Mouse (Mus musculus): Measurements from ENCODE around the gene Cln6. TPM values are rescaled to one million over a fixed set of nuclear protein-coding genes. Genes with fewer than 3 reads are reported as not detected.

Cln6 gene
- polyA plus RNA-seq, 1 experiment = 91.1 TPM

- Histone ChIP-seq H3K36me3 (ENCODE audit: control insufficient read depth, insufficient read depth, low read length, poor library complexity, severe bottlenecking) (no peaks in the 10 kb centered on the region), H3K9ac (ENCODE audit: low read depth, poor library complexity, severe bottlenecking) (peak overlapping the region; percentile 60), H3K4me3 (ENCODE audit: low read depth, low read length) (peak overlapping the region; percentile 48), H3K4me1 (ENCODE audit: control insufficient read depth, insufficient read depth, low read length) (peaks cover 5% of the 10 kb centered on the region), H3K27ac (ENCODE audit: insufficient read depth, low read length) (peak overlapping the region; percentile 96), H3K27me3 (ENCODE audit: control insufficient read depth, insufficient read depth, low read length, poor library complexity, severe bottlenecking) (no peaks in the 10 kb centered on the region), H3K9me3 (replicated peaks; ENCODE audit: control insufficient read depth, insufficient read depth, low read length, poor library complexity, severe bottlenecking) (no peaks in the 10 kb centered on the region)
- no peak for TF ChIP-seq EP300 (IDR thresholded peaks at IDR 0.05; ENCODE audit: insufficient read depth, low read depth, low read length)
- TF ChIP-seq CTCF (IDR thresholded peaks at IDR 0.05; ENCODE audit: low read depth, low read length) = no peak
- TF ChIP-seq POLR2A (IDR thresholded peaks at IDR 0.05; ENCODE audit: insufficient read depth, low read length) = no peak
These were observed 12.1 kb upstream of the Cln6 start for GRCm38 (mm10) chr9:62826456-62826855.

- peak overlapping the region; percentile 96 for H3K27ac ChIP-seq (ENCODE audit: insufficient read depth, low read length)
- H3K4me1 ChIP-seq (ENCODE audit: control insufficient read depth, insufficient read depth, low read length) = peaks cover 5% of the 10 kb centered on the region
- H3K4me3 ChIP-seq (ENCODE audit: low read depth, low read length) = peak overlapping the region; percentile 60
- no peaks in the 10 kb centered on the region for H3K9me3 ChIP-seq (replicated peaks; ENCODE audit: control insufficient read depth, insufficient read depth, low read length, poor library complexity, severe bottlenecking)
- no peaks in the 10 kb centered on the region for H3K36me3 ChIP-seq (ENCODE audit: control insufficient read depth, insufficient read depth, low read length, poor library complexity, severe bottlenecking)
- H3K9ac ChIP-seq (ENCODE audit: low read depth, poor library complexity, severe bottlenecking) = peak overlapping the region; percentile 60
- TF ChIP-seq CTCF (IDR thresholded peaks at IDR 0.05; ENCODE audit: low read depth, low read length) (no peak), POLR2A (IDR thresholded peaks at IDR 0.05; ENCODE audit: insufficient read depth, low read length) (no peak), EP300 (IDR thresholded peaks at IDR 0.05; ENCODE audit: insufficient read depth, low read depth, low read length) (no peak)
- H3K27me3 ChIP-seq (ENCODE audit: control insufficient read depth, insufficient read depth, low read length, poor library complexity, severe bottlenecking) = no peaks in the 10 kb centered on the region
These were observed 10.5 kb upstream of the Cln6 start for GRCm38 (mm10) chr9:62827939-62828652.

- H3K9ac ChIP-seq (ENCODE audit: low read depth, poor library complexity, severe bottlenecking) = no peak overlapping the region
- H3K27me3 ChIP-seq (ENCODE audit: control insufficient read depth, insufficient read depth, low read length, poor library complexity, severe bottlenecking) = no peaks in the 10 kb centered on the region
- H3K27ac ChIP-seq (ENCODE audit: insufficient read depth, low read length) = peak overlapping the region; percentile 96; the same call in 1 of the 2 replicates
- TF ChIP-seq POLR2A (IDR thresholded peaks at IDR 0.05; ENCODE audit: insufficient read depth, low read length) (peak; percentile 50), EP300 (IDR thresholded peaks at IDR 0.05; ENCODE audit: insufficient read depth, low read depth, low read length) (peak; percentile 95), CTCF (IDR thresholded peaks at IDR 0.05; ENCODE audit: low read depth, low read length) (peak; percentile 88)
- peaks cover 8% of the 10 kb centered on the region for H3K4me1 ChIP-seq (ENCODE audit: control insufficient read depth, insufficient read depth, low read length)
- H3K9me3 ChIP-seq (replicated peaks; ENCODE audit: control insufficient read depth, insufficient read depth, low read length, poor library complexity, severe bottlenecking) = no peaks in the 10 kb centered on the region
- no peak overlapping the region for H3K4me3 ChIP-seq (ENCODE audit: low read depth, low read length)
- H3K36me3 ChIP-seq (ENCODE audit: control insufficient read depth, insufficient read depth, low read length, poor library complexity, severe bottlenecking) = no peaks in the 10 kb centered on the region
These were observed 9.9 kb upstream of the Cln6 start for GRCm38 (mm10) chr9:62828662-62829086.

DNA sequence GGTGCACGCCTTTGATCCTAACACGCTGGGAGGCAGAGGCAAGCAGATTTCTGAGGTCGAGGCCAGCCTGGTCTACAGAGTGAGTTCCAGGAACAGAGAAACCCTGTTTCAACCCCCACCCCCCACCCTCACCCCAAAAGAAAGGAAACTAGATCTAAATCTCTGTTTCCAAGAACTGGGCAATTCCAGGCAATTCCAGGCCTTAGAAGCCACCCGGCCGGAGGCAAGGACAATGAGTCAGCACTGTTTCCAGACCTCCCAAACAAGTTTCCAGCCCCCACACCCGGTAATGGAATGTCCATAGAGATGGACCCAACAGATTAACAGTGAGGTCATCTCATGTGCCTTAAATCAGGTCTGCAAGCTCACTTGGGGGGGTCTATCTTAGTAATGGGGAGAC is 8.7 kb upstream of the Cln6 start:
- Histone ChIP-seq H3K9ac (ENCODE audit: low read depth, poor library complexity, severe bottlenecking) (peak overlapping the region; percentile 84), H3K27me3 (ENCODE audit: control insufficient read depth, insufficient read depth, low read length, poor library complexity, severe bottlenecking) (no peaks in the 10 kb centered on the region), H3K4me1 (ENCODE audit: control insufficient read depth, insufficient read depth, low read length) (peaks cover 8% of the 10 kb centered on the region), H3K4me3 (ENCODE audit: low read depth, low read length) (peak overlapping the region; percentile 25), H3K27ac (ENCODE audit: insufficient read depth, low read length) (peak overlapping the region; percentile 98), H3K9me3 (replicated peaks; ENCODE audit: control insufficient read depth, insufficient read depth, low read length, poor library complexity, severe bottlenecking) (no peaks in the 10 kb centered on the region), H3K36me3 (ENCODE audit: control insufficient read depth, insufficient read depth, low read length, poor library complexity, severe bottlenecking) (no peaks in the 10 kb centered on the region)
- TF ChIP-seq POLR2A (IDR thresholded peaks at IDR 0.05; ENCODE audit: insufficient read depth, low read length) (no peak), CTCF (IDR thresholded peaks at IDR 0.05; ENCODE audit: low read depth, low read length) (no peak), EP300 (IDR thresholded peaks at IDR 0.05; ENCODE audit: insufficient read depth, low read depth, low read length) (peak; percentile 99)

- Histone ChIP-seq H3K9ac (ENCODE audit: low read depth, poor library complexity, severe bottlenecking) (no peak overlapping the region), H3K4me3 (ENCODE audit: low read depth, low read length) (no peak overlapping the region), H3K9me3 (replicated peaks; ENCODE audit: control insufficient read depth, insufficient read depth, low read length, poor library complexity, severe bottlenecking) (no peaks in the 10 kb centered on the region), H3K27me3 (ENCODE audit: control insufficient read depth, insufficient read depth, low read length, poor library complexity, severe bottlenecking) (no peaks in the 10 kb centered on the region), H3K36me3 (ENCODE audit: control insufficient read depth, insufficient read depth, low read length, poor library complexity, severe bottlenecking) (no peaks in the 10 kb centered on the region), H3K4me1 (ENCODE audit: control insufficient read depth, insufficient read depth, low read length) (peaks cover 5% of the 10 kb centered on the region), H3K27ac (ENCODE audit: insufficient read depth, low read length) (no peak overlapping the region)
- no peak for TF ChIP-seq EP300 (IDR thresholded peaks at IDR 0.05; ENCODE audit: insufficient read depth, low read depth, low read length)
- no peak for TF ChIP-seq CTCF (IDR thresholded peaks at IDR 0.05; ENCODE audit: low read depth, low read length)
- no peak for TF ChIP-seq POLR2A (IDR thresholded peaks at IDR 0.05; ENCODE audit: insufficient read depth, low read length)
These were observed 3.7 kb upstream of the Cln6 start for GRCm38 (mm10) chr9:62834906-62835305.

- Histone ChIP-seq H3K36me3 (ENCODE audit: control insufficient read depth, insufficient read depth, low read length, poor library complexity, severe bottlenecking) (no peaks in the 10 kb centered on the region), H3K4me3 (ENCODE audit: low read depth, low read length) (no peak overlapping the region), H3K4me1 (ENCODE audit: control insufficient read depth, insufficient read depth, low read length) (peaks cover 5% of the 10 kb centered on the region), H3K9ac (ENCODE audit: low read depth, poor library complexity, severe bottlenecking) (no peak overlapping the region), H3K27ac (ENCODE audit: insufficient read depth, low read length) (no peak overlapping the region), H3K9me3 (replicated peaks; ENCODE audit: control insufficient read depth, insufficient read depth, low read length, poor library complexity, severe bottlenecking) (no peaks in the 10 kb centered on the region), H3K27me3 (ENCODE audit: control insufficient read depth, insufficient read depth, low read length, poor library complexity, severe bottlenecking) (no peaks in the 10 kb centered on the region)
- no peak for TF ChIP-seq EP300 (IDR thresholded peaks at IDR 0.05; ENCODE audit: insufficient read depth, low read depth, low read length)
- TF ChIP-seq CTCF (IDR thresholded peaks at IDR 0.05; ENCODE audit: low read depth, low read length) = no peak
- no peak for TF ChIP-seq POLR2A (IDR thresholded peaks at IDR 0.05; ENCODE audit: insufficient read depth, low read length)
These were observed 2.7 kb upstream of the Cln6 start for GRCm38 (mm10) chr9:62835705-62836446.
